Mouse (Mus musculus): ENCODE results near the gene Usmg5.
"Not testable (repeated sequence)": the region's sequence is repeated elsewhere in the genome, so short reads cannot be mapped to it uniquely, and the experiment has no call there.

The Usmg5 gene

GRCm38 (mm10) chr19:47090550-47091156, at the start of gene Usmg5, which contains the start of gene Pdcd11:
Gene Usmg5 (minus strand): TSS chr19:47090647.
Gene Pdcd11 (plus strand): TSS chr19:47090768.
- peak; percentile 84 to 91 for DNase-seq (ENCODE audit: low spot score in 2 of 2)

- DNase-seq (ENCODE audit: low spot score in 2 of 2): not testable (repeated sequence)
Observed at GRCm38 (mm10) chr19:47139611-47140010, 49.2 kb upstream of the Usmg5 start.

DNA sequence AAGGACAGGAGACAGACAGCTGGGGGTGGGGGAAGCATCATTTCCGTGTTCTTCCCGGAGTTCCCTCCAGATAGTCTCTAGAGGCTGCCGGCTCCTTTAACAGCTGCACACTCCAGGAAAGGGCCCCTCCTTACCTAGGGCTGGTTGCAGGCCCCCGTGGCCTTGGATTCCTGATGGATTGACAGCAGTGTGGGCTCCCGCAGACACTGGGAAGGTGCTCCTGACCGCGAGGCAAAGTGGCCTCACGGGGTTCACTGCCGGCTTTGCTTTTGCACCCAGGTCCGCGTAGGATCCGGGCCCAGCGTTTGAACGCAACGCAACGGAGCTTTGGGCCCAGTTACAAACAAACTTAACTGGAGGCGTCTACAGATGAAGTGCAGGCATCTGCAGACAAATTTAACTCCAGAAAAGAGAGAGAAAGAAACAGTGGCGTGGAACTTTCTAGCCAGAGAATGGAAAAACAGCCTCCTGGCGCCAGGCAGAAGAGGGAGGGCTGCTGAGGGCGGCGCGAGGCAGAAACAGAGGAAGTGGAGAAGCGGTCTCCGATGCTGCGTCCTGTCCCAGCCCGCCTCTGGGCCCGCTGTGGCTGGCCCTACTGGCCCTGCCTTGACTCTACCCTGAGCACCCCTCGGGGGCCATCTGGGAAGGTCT, 47.4 kb upstream of the Usmg5 start, which contains the start of gene Calhm2:
Gene Calhm2, minus strand, starts transcription at position 524 of the 651 bp plus-strand sequence.
- DNase-seq (ENCODE audit: low spot score in 2 of 2): peak; percentile 27 to 40

DNA sequence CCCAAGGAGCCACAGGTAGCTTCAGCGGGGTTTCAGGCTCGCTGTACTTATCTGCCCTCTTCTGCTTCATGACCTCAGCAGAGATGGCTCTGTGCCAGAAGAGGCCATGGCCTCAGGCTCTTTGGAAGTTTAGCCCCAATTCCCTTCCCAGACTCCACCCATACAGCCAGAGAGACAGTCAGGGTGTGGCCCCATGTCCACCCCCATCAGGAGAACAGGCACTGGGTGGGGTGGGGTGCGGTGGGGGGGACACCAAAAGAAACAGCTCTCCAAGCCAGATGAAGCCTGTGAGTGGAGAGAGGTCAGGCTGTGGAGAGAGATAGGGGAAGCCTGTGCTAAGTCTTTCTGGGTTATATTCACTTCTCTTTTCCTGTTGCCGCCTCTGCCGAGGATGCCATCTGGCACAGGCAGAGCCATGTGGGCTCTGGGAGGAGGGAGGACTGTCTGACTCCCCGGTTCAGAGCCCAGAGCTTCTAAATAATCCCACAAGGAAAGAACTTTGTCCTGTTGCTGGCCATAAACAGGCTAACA, 46.7 kb upstream of the Usmg5 start:
- peak in 1 of 2 experiments; percentile 32 for DNase-seq (ENCODE audit: low spot score in 2 of 2)

DNA sequence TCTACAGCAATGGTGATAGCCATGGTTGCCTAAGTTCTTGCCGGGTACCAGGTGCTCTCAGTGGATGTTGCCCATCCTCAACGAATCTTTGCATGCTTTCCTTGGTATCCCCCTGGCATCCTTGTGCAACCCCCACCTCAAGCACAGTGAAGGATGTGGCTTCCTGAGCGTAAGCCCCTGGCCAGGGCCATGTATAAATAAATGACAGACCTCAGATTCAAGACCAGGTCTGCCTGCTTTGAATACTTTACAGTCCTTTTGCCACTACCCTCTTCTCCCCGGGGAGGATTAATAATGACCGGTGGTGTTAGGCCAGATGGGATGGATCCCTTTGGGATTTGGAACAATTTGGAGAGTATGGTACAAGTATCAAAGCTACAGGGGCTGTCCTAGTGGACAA, 45.7 kb upstream of the Usmg5 start:
- no peak for DNase-seq (ENCODE audit: low spot score in 2 of 2)

- no peak for DNase-seq (ENCODE audit: low spot score in 2 of 2)
Observed at GRCm38 (mm10) chr19:47135568-47135967, 45.1 kb upstream of the Usmg5 start.

DNA sequence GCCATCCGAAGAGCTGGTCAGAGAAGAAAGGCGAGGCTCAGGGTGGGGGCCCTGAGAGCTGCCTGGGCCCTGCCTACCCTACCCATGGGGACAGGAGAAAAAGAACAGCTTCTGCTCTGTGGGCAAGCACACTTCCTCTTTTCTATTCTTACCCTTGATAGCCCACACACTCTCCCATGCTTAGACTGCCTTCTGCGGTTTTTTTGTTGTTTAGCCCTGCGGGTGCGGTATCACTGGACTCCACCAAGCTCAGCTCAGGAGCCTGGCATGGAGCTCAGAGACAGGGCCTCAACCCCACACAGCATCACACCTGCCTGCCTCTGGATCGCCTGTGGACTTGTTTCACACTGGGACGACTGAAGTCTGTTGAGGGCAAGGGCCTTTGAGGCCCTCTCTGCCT, 42.7 kb upstream of the Usmg5 start:
- peak in 1 of 2 experiments; percentile 37 for DNase-seq (ENCODE audit: low spot score in 2 of 2)

DNA sequence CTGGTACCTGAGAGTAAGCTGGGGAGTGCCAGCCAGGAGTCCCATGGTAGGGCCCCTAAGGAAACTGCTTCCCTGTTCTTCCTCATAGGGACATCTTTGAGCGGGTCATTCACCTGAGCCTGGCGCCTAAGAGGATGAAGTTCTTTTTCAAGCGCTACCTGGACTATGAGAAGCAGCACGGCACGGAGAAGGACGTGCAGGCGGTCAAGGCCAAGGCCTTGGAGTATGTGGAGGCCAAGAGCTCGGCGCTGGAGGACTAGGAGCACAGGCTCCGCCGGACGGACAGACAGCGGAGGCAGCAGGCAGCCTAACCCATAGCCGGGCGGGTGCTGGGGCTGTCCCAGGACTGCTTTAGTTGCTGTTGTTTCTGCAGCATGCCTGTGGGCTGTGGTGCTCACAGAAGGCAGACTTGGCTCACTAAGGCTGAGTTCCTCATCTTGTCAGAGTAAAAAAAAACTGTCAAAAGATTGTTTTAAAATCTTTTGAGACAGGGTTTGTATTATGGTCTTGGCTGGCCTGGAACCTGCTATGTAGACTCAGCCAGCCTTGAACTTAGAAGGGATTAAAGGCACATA, 40.2 kb upstream of the Usmg5 start:
- no peak for DNase-seq (ENCODE audit: low spot score in 2 of 2)

DNA sequence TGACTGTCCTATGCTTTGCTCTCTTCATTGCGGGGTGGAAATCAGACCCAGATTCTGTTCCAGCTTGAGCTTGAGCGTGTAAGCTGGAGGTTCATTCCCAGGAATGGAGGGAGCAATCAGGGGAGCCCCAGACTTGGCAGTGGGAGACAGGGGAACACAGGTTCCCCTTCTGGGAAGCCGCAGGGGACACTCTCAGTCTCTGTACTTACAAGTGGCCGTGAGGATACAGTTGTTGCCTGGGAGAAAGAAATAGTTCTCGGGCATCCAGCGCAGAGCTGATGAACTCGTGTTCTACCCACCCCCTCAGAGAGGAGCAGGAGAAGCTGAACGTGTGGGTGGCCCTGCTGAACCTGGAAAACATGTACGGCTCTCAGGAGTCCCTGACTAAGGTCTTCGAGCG, 38.4 kb upstream of the Usmg5 start:
- DNase-seq (ENCODE audit: low spot score in 2 of 2): no peak

- no peak for DNase-seq (ENCODE audit: low spot score in 2 of 2)
Observed at GRCm38 (mm10) chr19:47128164-47128563, 37.7 kb upstream of the Usmg5 start.

GRCm38 (mm10) chr19:47122802-47123201, 32.4 kb upstream of the Usmg5 start:
- peak in 1 of 2 experiments; percentile 50 for DNase-seq (ENCODE audit: low spot score in 2 of 2)

DNA sequence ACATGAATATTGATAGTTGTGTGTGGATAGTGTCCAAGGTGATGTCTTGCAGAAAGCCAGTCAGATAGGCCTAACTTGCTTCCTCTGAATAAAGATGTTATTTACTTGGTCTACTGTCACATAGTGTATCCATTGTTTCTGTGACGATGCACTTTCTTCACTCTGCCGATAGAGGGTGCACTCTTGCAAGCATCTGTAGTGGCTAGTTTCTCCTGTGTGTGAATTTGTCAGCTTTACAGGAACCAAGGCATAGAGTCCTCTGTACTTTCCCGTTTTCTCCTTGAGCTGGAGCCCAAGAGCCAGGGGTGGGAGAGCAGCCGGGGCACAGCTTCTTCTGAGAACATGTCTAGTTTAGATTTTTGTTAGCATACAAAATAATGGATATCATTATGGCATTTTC, 30.6 kb upstream of the Usmg5 start:
- no peak for DNase-seq (ENCODE audit: low spot score in 2 of 2)

DNA sequence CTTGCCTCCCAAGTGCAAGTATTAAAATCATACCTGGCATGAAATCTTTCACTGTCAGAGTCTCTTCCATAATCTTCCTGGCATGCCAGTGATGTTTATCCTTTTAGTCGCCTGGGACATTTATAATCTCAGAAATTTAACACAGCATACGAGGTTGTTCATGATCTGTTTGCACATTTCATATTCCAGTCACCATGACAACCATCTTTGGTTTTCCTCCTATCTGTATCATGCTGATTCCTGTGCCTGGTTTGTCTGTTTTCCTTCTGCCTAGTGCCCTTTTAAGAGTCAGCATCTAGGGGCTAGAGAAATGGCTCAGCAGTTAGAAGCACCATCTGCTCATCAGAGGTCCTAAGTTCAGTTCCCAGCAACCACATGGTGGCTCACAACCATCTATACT, 28.2 kb upstream of the Usmg5 start:
- DNase-seq (ENCODE audit: low spot score in 2 of 2): no peak

GRCm38 (mm10) chr19:47104641-47105271, 14.3 kb upstream of the Usmg5 start:
- no peak for DNase-seq (ENCODE audit: low spot score in 2 of 2)

GRCm38 (mm10) chr19:47101080-47101479, 10.6 kb upstream of the Usmg5 start:
- DNase-seq (ENCODE audit: low spot score in 2 of 2): no peak

- DNase-seq (ENCODE audit: low spot score in 2 of 2): peak in 1 of 2 experiments; percentile 13
Observed at GRCm38 (mm10) chr19:47089718-47090525, 525 bp downstream of the Usmg5 start.

DNA sequence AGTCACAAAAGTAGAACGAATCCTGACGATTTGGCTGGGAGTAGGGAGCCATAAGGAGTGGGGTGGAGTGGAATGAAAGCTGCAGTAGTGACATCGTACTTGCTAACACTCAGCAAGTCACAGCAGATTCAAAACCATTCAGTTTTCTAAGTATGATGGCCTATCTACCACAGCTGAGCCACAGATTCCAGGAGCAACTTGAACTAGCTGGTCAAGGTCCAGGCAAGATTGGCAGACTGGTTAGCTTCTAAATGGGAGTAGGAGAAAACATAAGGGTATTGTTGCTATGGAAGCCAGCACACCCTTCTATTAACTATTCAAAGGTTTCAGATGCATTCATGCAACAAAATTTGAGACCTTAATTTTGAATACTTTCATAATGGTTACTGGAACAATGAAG, 2.2 kb downstream of the Usmg5 start:
- no peak for DNase-seq (ENCODE audit: low spot score in 2 of 2)

DNA sequence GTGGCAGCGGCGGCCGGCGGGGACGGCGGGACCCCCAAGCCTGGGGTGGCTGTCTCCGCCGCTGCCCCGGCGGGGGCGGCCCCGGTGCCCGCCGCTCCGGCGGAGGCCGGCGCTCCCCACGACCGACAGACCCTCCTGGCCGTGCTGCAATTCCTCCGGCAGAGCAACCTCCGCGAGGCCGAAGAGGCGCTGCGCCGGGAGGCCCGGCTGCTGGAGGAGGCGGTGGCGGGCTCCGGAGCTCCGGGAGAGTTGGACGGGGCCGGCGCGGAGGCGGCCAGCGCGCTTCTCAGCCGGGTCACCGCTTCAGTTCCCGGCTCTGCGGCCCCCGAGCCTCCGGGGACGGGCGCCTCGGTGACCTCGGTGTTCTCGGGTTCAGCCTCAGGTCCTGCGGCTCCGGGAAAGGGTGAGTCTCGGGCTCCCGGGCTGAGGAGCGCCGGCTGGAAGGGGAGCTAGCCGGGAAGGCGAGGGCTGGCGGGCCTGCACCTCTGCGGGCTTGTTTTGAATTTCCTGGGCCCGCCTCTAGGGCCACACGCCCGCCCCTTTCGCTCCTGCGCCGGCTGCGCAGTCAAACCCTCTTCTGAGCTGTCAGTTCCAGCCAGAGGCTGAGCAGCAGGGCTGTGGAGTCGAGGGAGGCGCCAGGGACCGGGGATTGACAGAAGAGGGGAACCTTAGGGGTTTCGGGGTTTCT, 22.4 kb downstream of the Usmg5 start:
- peak; percentile 77 to 83 for DNase-seq (ENCODE audit: low spot score in 2 of 2)

DNA sequence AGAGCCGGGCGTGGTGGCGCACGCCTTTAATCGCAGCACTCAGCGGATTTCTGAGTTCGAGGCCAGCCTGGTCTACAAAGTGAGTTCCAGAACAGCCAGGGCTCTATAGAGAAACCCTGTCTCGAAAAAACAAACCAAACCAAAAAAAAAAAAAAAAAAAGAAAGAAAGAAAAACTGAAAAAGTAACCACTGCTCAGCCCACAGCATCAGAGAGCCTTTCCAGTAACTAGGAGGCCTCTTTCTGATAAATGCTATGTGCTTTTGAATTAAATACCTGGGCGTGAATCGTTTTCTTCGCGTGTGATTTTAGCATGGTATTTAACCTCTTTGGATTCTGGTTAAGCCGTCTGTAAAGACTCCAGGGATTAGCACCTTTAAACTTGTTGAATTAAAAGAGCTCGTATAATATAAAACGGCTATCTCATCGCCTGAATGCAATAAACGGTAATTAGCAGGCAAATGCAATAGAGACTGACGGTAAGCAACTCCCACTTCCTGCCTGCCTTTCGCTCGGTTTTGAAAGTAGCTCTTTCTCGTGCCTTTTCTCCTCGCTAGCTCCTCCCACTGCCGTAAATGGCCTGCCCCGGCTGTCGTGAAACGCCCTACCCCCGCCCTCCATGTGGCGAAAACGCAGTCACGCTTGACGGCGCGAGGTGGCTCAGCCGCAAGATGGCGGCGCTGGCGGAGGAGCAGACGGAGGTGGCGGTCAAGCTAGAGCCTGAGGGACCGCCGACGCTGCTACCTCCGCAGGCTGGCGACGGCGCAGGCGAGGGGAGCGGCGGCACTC, 23.2 kb downstream of the Usmg5 start, which contains the start of gene Taf5:
Gene Taf5, plus strand, starts transcription at position 651 of the 787 bp plus-strand sequence.
- DNase-seq (ENCODE audit: low spot score in 2 of 2): peak; percentile 97 to 98

GRCm38 (mm10) chr19:47065860-47066259, 24.6 kb downstream of the Usmg5 start:
- DNase-seq (ENCODE audit: low spot score in 2 of 2): no peak
